Mouse (Mus musculus): ENCODE measurements around the gene Zfp579.
A peak's percentile ranks its signal among the peaks of the same experiment; 100 is the strongest.

Zfp579 gene

GRCm38 (mm10) chr7:4957361-4957760 lies 38.6 kb downstream of the Zfp579 start:
- DNase-seq (ENCODE audit: low spot score) = no peak

- no peak for DNase-seq (ENCODE audit: low spot score)
These were observed 42.0 kb downstream of the Zfp579 start for GRCm38 (mm10) chr7:4953815-4954445.

GRCm38 (mm10) chr7:4950561-4951342 lies 45.2 kb downstream of the Zfp579 start:
- DNase-seq (ENCODE audit: low spot score) = peak; percentile 42

GRCm38 (mm10) chr7:4948386-4948785 lies 47.6 kb downstream of the Zfp579 start:
- no peak for DNase-seq (ENCODE audit: low spot score)

- DNase-seq (ENCODE audit: low spot score) = peak; percentile 51
These were observed 48.1 kb downstream of the Zfp579 start for GRCm38 (mm10) chr7:4947855-4948254.

GRCm38 (mm10) chr7:4943223-4943815 lies 52.6 kb downstream of the Zfp579 start:
- DNase-seq (ENCODE audit: low spot score) = peak; percentile 95

- no peak for DNase-seq (ENCODE audit: low spot score)
These were observed 53.3 kb downstream of the Zfp579 start for GRCm38 (mm10) chr7:4942673-4943072.

GRCm38 (mm10) chr7:4940068-4940479 lies 55.9 kb downstream of the Zfp579 start:
- peak; percentile 83 for DNase-seq (ENCODE audit: low spot score)

GRCm38 (mm10) chr7:4938456-4938855 lies 57.5 kb downstream of the Zfp579 start:
- peak; percentile 77 for DNase-seq (ENCODE audit: low spot score)

GRCm38 (mm10) chr7:4937392-4937791 lies 58.6 kb downstream of the Zfp579 start:
- no peak for DNase-seq (ENCODE audit: low spot score)

- no peak for DNase-seq (ENCODE audit: low spot score)
These were observed 59.1 kb downstream of the Zfp579 start for GRCm38 (mm10) chr7:4936832-4937231.

GRCm38 (mm10) chr7:4934160-4934914 lies 61.6 kb downstream of the Zfp579 start:
- no peak for DNase-seq (ENCODE audit: low spot score)

Measured in lung, postnatal 25 days (tissue).